Mouse (Mus musculus) T-helper 1 cell (primary cell): ENCODE data around the gene Lurap1.

Experiments used
- in situ Hi-C: fragments of 300-600 bp; cut with MboI, MseI; formaldehyde crosslinking; loops from one replicate; pipeline ENCODE4 v1.15.1; 2025; ENCODE audit warnings: high pct_unique_total_duplicates

Lurap1 gene

DNA sequence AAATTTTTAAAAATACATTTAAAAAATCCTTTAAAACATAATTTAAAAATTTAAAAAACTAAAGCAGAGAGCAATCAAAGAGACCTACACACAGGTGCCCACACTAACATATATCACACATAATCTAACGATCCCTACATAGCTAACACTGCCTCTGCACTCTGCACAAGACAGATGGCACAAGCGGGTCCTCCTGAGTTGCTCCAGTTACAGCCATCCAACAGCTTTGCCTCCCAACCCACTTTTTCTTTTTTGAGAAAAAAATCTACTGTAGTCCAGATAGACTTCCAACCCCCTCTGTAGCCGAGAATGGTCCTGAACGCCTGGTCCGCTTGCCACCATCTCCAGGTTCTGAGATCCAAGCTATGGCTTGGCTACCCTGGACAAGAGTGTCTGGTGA lies 45.9 kb downstream of the Lurap1 start:
- in situ Hi-C loops = no loop called here

- in situ Hi-C loops = no loop called here
Observed at GRCm38 (mm10) chr4:116100959-116101358, 50.2 kb downstream of the Lurap1 start.

- in situ Hi-C loops = loop anchor here (25.0 kb wide), 1 partner anchor 1740 kb away; the partner anchor contains the start of gene Slc6a9
Observed at GRCm38 (mm10) chr4:116097211-116097610, 53.9 kb downstream of the Lurap1 start.

GRCm38 (mm10) chr4:116096291-116096690 lies 54.8 kb downstream of the Lurap1 start:
- in situ Hi-C loops = loop anchor here (25.0 kb wide), 1 partner anchor 1741 kb away; the partner anchor contains the start of gene Slc6a9

DNA sequence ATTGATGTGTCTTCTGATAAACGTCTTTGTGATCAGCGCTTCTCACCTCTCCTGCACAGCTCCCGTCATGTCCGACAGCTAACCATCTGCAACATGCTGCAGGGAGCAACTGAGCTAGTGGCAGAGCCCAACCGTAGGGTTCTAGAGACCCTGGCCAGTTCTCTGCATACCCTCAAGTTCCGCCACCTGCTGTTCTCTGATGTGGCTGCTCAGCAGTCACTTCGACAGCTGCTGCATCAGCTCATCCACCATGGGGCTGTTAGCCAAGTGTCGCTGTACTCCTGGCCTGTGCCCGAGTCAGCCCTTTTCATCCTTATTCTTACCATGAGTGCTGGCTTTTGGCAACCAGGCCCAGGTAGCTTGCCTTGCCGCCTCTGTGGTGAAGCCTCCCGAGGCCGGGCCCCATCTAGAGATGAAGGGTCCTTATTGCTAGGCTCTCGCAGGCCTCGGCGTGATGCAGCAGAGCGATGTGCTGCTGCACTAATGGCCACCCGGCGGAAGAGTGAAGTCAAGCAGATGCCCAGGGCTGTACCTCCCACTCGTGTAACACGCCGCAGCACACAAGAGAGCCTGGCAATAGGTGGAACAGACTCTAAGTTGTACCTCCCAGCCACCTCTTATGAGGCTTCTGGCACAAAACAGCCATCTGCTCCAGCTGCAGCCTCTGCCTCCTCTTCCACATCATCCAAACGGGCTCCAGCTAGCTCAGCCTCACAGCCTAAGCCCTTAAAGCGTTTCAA lies 62.5 kb downstream of the Lurap1 start:
- in situ Hi-C loops = loop anchor here (10.0 to 25.0 kb wide), 2 partner anchors 1546 to 1749 kb away; partner anchors contain the start of gene Slc6a9
